Mouse (Mus musculus): ENCODE results near the gene Car8.

DNA sequence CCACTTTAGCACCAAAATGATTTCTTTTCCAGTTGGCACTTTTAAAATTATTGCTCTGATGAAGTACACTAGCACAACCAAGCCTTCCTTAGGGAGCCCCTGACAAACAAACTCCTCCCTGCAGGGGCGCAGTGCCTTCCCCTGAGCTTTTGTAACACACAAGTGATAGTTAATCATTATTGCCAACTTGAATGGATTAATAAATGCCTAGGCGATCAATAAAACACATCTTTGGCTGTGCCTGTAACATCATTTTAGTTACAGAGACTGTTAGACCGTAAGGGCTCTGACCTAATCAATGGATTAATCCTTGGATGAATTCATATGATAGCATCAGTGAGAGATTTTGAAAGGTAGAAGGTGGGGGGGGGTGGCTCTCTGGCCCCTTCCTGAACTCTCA is 6.2 kb upstream of the Car8 start:
- TF ChIP-seq CTCF (IDR thresholded peaks at IDR 0.05; ENCODE audit: borderline replicate concordance, extremely low read depth, insufficient read depth, insufficient read length), result no peak
- no peak for TF ChIP-seq POLR2A (IDR thresholded peaks at IDR 0.05; ENCODE audit: borderline replicate concordance, extremely low read depth, insufficient read depth, insufficient read length, poor library complexity, severe bottlenecking)
